Mouse (Mus musculus) kidney, postnatal 0 days (tissue): ENCODE measurements around the gene Psap. TPM values are rescaled to one million over a fixed set of nuclear protein-coding genes. Genes with fewer than 3 reads are reported as not detected.

Source experiments
- ATAC-seq: fragments of 200-750 bp; cut with Nextera tagmentation; replicated peaks from 2 replicates; pipeline ENCODE4 v1.8.0; 2017; ENCODE audit warnings: low read depth, moderate number of reproducible peaks, moderate TSS enrichment, moderate library complexity; ENCODE audit not compliant: low FRiP score
- DNase-seq: peaks from one replicate; pipeline ENCODE4 v3.0.0-alpha.2; 2016; ENCODE audit warnings: low spot score
- H3K27ac ChIP-seq: fragments of 300-500 bp; sonication (generic); 2 replicates; pipeline ENCODE4 v1.5.1; 2014; ENCODE audit warnings: mild to moderate bottlenecking
- H3K27me3 ChIP-seq: fragments of 300-500 bp; sonication (generic); 2 replicates; pipeline ENCODE4 v1.6.1; 2014; ENCODE audit warnings: low read length, mixed read lengths; ENCODE audit not compliant: insufficient read depth
- H3K36me3 ChIP-seq: fragments of 300-500 bp; sonication (generic); 2 replicates; pipeline ENCODE4 v1.6.1; 2014; ENCODE audit warnings: low read length, mixed read lengths; ENCODE audit not compliant: insufficient read depth
- H3K4me1 ChIP-seq: fragments of 300-500 bp; sonication (generic); replicated peaks from 2 replicates; pipeline ENCODE4 v1.6.1; 2014; ENCODE audit warnings: antibody characterized with exemption, low read length, mixed read lengths; ENCODE audit not compliant: insufficient read depth
- H3K4me2 ChIP-seq: fragments of 300-500 bp; sonication (generic); 2 replicates; pipeline ENCODE4 v1.6.1; 2014; ENCODE audit warnings: mild to moderate bottlenecking, low read length, moderate library complexity, mixed read lengths
- H3K4me3 ChIP-seq: fragments of 300-500 bp; sonication (generic); replicated peaks from 2 replicates; pipeline ENCODE4 v1.5.1; 2014; ENCODE audit warnings: low read depth, low read length
- H3K9ac ChIP-seq: fragments of 300-500 bp; sonication (generic); 2 replicates; pipeline ENCODE4 v1.6.1; 2014; ENCODE audit warnings: low read depth, low read length
- H3K9me3 ChIP-seq: fragments of 300-500 bp; sonication (generic); replicated peaks from 2 replicates; pipeline ENCODE4 v1.6.1; 2016; ENCODE audit warnings: low read length, inconsistent platforms, mixed read lengths
- CTCF ChIP-seq: IDR thresholded peaks from 2 replicates; pipeline ENCODE4 v1.5.1; 2016; ENCODE audit warnings: antibody characterized with exemption, low read depth, mild to moderate bottlenecking, moderate library complexity
- WGBS: fragments of 180-500 bp; shearing (Covaris S2); extraction: QIAGEN DNeasy Blood & Tissue Kit; methylation state at CpG from one replicate; pipeline ENCODE4 v1.1.7; 2014; 5-methylcytosine and 5-hydroxymethylcytosine counted together
- polyA plus RNA-seq: library from polyadenylated mRNA; unstranded; fragments of >200 nt; fragmentation: Nextera tagmentation; extraction: Ambion mirVana; gene quantifications from 2 replicates; pipeline ENCODE4 v1.2.1, GENCODE M21; 2015

The Psap gene
- polyA plus RNA-seq, 1 experiment from 2014 or later = 142 TPM

- peaks cover 63% of the 10 kb centered on the region for H3K36me3 ChIP-seq
- no peak overlapping the region for H3K4me3 ChIP-seq
- H3K27ac ChIP-seq = no peak overlapping the region; the same call in 1 of the 2 replicates
- H3K27me3 ChIP-seq = no peaks in the 10 kb centered on the region
- ATAC-seq (no peak), DNase-seq (no peak)
- H3K9me3 ChIP-seq = no peaks in the 10 kb centered on the region
- H3K4me1 ChIP-seq = no peaks in the 10 kb centered on the region
- TF ChIP-seq CTCF = no peak
- 73% methylated on average over 9 of the region's 9 CpGs for WGBS
- H3K4me2 ChIP-seq = no peak overlapping the region
- H3K9ac ChIP-seq = no peak overlapping the region
Measured at GRCm38 (mm10) chr10:60296027-60296426, 18.6 kb downstream of the Psap start.

- H3K4me2 ChIP-seq = no peak overlapping the region
- 98% methylated on average over 12 of the region's 12 CpGs for WGBS
- no peak for TF ChIP-seq CTCF
Measured at GRCm38 (mm10) chr10:60299636-60300035, 22.2 kb downstream of the Psap start.

GRCm38 (mm10) chr10:60303419-60303818 lies 26.0 kb downstream of the Psap start:
- Histone ChIP-seq H3K9ac (no peak overlapping the region), H3K9me3 (no peaks in the 10 kb centered on the region), H3K4me1 (no peaks in the 10 kb centered on the region), H3K27me3 (no peaks in the 10 kb centered on the region), H3K4me2 (no peak overlapping the region), H3K27ac (no peak overlapping the region), H3K4me3 (no peak overlapping the region), H3K36me3 (peaks cover 42% of the 10 kb centered on the region)
- no peak for DNase-seq
- 79% methylated on average over 17 of the region's 17 CpGs for WGBS
- no peak for TF ChIP-seq CTCF
- no peak for ATAC-seq

More at GRCm38 (mm10) chr10:60299636-60300035, 22.2 kb downstream of the Psap start:
- no peaks in the 10 kb centered on the region for H3K4me1 ChIP-seq
- no peak overlapping the region for H3K27ac ChIP-seq
- DNase-seq (no peak), ATAC-seq (no peak)
- H3K36me3 ChIP-seq = peaks cover 60% of the 10 kb centered on the region
- no peak overlapping the region for H3K4me3 ChIP-seq
- no peaks in the 10 kb centered on the region for H3K27me3 ChIP-seq
- H3K9me3 ChIP-seq = no peaks in the 10 kb centered on the region
- H3K9ac ChIP-seq = no peak overlapping the region

DNA sequence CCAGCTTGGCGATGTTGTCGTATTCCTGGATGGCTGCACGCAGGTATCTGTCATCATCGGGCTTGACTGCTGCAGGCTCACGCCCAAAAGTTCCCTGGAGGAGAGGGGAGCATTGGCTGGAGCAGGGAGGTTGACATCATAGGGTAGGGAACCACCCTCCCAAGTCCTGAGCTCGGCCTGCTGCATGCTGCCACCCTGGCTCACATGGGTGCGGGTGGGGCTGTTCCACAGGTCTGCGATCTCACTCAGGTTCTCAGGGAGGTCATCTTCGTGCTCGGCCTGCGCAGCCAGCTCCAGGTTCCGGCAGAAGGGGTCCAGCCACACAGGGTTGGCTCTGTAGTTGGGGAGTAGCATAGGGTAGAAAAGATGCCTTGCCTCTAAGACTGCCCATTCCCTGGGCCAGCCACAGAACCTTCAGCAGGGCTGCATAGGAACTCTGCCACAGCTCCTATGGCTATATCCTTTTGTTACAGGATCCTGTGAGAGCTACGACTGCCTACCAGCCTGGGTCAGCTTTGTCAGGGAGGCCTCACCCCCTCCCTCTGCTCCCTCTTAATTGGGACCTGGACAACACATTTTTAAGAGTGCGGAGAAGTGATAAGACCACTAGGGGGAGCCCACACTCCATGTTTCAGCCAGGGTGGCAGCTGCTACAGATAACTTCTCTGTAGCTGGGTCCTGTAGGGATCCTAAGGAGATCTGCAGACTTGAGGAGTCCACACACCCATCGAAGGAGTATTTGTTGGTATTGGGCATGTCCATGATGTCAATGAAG lies 27.6 kb downstream of the Psap start:
- 64% methylated on average over 15 of the region's 15 CpGs for WGBS
- Histone ChIP-seq H3K36me3 (peaks cover 29% of the 10 kb centered on the region), H3K27me3 (no peaks in the 10 kb centered on the region), H3K9me3 (no peaks in the 10 kb centered on the region), H3K9ac (no peak overlapping the region), H3K4me2 (no peak overlapping the region), H3K27ac (no peak overlapping the region), H3K4me3 (no peak overlapping the region), H3K4me1 (no peaks in the 10 kb centered on the region)
- TF ChIP-seq CTCF = peak; percentile 96
- peak; percentile 68; the same call in 1 of the 2 replicates for ATAC-seq
- peak; percentile 93 for DNase-seq

- H3K4me2 ChIP-seq = no peak overlapping the region
- no peaks in the 10 kb centered on the region for H3K9me3 ChIP-seq
- H3K9ac ChIP-seq = no peak overlapping the region
- ATAC-seq (no peak), DNase-seq (no peak)
- H3K4me3 ChIP-seq = no peak overlapping the region
- 69% methylated on average over 13 of the region's 13 CpGs for WGBS
- no peaks in the 10 kb centered on the region for H3K27me3 ChIP-seq
- H3K36me3 ChIP-seq = no peaks in the 10 kb centered on the region
- TF ChIP-seq CTCF = no peak
- no peak overlapping the region for H3K27ac ChIP-seq
- H3K4me1 ChIP-seq = no peaks in the 10 kb centered on the region
Measured at GRCm38 (mm10) chr10:60310629-60311028, 33.2 kb downstream of the Psap start.

DNA sequence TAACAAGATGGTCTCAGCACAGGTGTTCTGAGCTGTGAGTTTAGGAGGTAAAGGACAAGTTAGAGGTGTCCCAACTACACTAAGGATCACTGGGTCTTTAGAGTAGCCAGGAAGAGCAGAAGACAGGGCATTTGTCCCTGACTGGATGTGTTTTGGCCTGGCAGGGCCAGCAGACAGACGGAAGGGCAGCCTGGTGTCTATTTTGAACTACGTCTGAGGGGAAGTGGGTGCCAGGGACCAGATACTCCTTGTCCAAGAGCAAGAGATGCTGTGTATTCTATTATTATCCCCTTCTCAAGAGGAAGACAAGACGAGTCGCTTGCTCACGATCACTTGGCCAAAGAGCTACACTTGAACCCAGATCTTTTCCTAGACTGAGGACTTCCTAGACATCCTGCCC lies 36.2 kb downstream of the Psap start:
- Histone ChIP-seq H3K36me3 (no peaks in the 10 kb centered on the region), H3K27ac (no peak overlapping the region), H3K27me3 (no peaks in the 10 kb centered on the region), H3K4me3 (no peak overlapping the region), H3K9me3 (no peaks in the 10 kb centered on the region), H3K4me2 (no peak overlapping the region), H3K9ac (no peak overlapping the region), H3K4me1 (no peaks in the 10 kb centered on the region)
- 93% methylated on average over 5 of the region's 5 CpGs for WGBS
- no peak for TF ChIP-seq CTCF
- ATAC-seq = no peak
- no peak for DNase-seq
